Mouse (Mus musculus) embryo, embryonic 10.5 days (tissue): ENCODE data around the gene Zfp318.

ENCODE experiments used
- DNase-seq: peaks from one replicate; pipeline ENCODE4 v3.0.0-alpha.2; 2015; ENCODE audit warnings: low spot score

Zfp318 gene

GRCm38 (mm10) chr17:46446264-46446663, 62.7 kb downstream of the Zfp318 start:
- no peak for DNase-seq

- no peak for DNase-seq
Measured at GRCm38 (mm10) chr17:46452683-46453082, 69.2 kb downstream of the Zfp318 start.

- no peak for DNase-seq
Measured at GRCm38 (mm10) chr17:46453302-46453948, 69.9 kb downstream of the Zfp318 start.

GRCm38 (mm10) chr17:46453970-46454411, 70.5 kb downstream of the Zfp318 start:
- peak; percentile 38 for DNase-seq

GRCm38 (mm10) chr17:46454539-46454938, 71.0 kb downstream of the Zfp318 start:
- peak; percentile 51 for DNase-seq

GRCm38 (mm10) chr17:46455110-46455691, 71.7 kb downstream of the Zfp318 start:
- peak; percentile 59 for DNase-seq

- peak; percentile 63 for DNase-seq
Measured at GRCm38 (mm10) chr17:46457791-46458190, 74.3 kb downstream of the Zfp318 start.

- DNase-seq = no peak
Measured at GRCm38 (mm10) chr17:46458439-46458838, 74.9 kb downstream of the Zfp318 start.

- no peak for DNase-seq
Measured at GRCm38 (mm10) chr17:46460673-46461072, 77.1 kb downstream of the Zfp318 start.

- DNase-seq = peak; percentile 53
Measured at GRCm38 (mm10) chr17:46461347-46461746, 77.8 kb downstream of the Zfp318 start.

- DNase-seq = no peak
Measured at GRCm38 (mm10) chr17:46462226-46462625, 78.7 kb downstream of the Zfp318 start.

- no peak for DNase-seq
Measured at GRCm38 (mm10) chr17:46467830-46468229, 84.3 kb downstream of the Zfp318 start.
